Mouse (Mus musculus): ENCODE measurements around the gene Ndc1. TPM values are rescaled to one million over a fixed set of nuclear protein-coding genes. Genes with fewer than 3 reads are reported as not detected.
A peak's percentile ranks its signal among the peaks of the same experiment; 100 is the strongest.

Gene Ndc1
- polyA plus RNA-seq, 1 experiment = 17.2 TPM

GRCm38 (mm10) chr4:107436476-107436875, 68.9 kb downstream of the Ndc1 start:
- WGBS = 85% methylated on average over 7 of the region's 7 CpGs
- H3K4me3 ChIP-seq (replicated peaks; ENCODE audit: control insufficient read depth, low read depth, low read length) = no peak overlapping the region
- no peaks in the 10 kb centered on the region for H3K4me1 ChIP-seq (ENCODE audit: control insufficient read depth, insufficient read depth, low read length)
- no peak overlapping the region for H3K27ac ChIP-seq (ENCODE audit: control insufficient read depth, insufficient read depth, low read depth, low read length, poor library complexity)
- TF ChIP-seq POLR2A (IDR thresholded peaks at IDR 0.05; ENCODE audit: borderline replicate concordance, control insufficient read depth, low read depth, low read length) (no peak), CTCF (IDR thresholded peaks at IDR 0.05; ENCODE audit: control insufficient read depth, insufficient read depth, low read length) (no peak)

GRCm38 (mm10) chr4:107438741-107439140, 71.2 kb downstream of the Ndc1 start:
- no peak overlapping the region for H3K27ac ChIP-seq (ENCODE audit: control insufficient read depth, insufficient read depth, low read depth, low read length, poor library complexity)
- H3K4me1 ChIP-seq (ENCODE audit: control insufficient read depth, insufficient read depth, low read length) = no peaks in the 10 kb centered on the region
- WGBS = 86% methylated on average over 8 of the region's 8 CpGs
- TF ChIP-seq CTCF (IDR thresholded peaks at IDR 0.05; ENCODE audit: control insufficient read depth, insufficient read depth, low read length) (no peak), POLR2A (IDR thresholded peaks at IDR 0.05; ENCODE audit: borderline replicate concordance, control insufficient read depth, low read depth, low read length) (no peak)
- H3K4me3 ChIP-seq (replicated peaks; ENCODE audit: control insufficient read depth, low read depth, low read length) = no peak overlapping the region

DNA sequence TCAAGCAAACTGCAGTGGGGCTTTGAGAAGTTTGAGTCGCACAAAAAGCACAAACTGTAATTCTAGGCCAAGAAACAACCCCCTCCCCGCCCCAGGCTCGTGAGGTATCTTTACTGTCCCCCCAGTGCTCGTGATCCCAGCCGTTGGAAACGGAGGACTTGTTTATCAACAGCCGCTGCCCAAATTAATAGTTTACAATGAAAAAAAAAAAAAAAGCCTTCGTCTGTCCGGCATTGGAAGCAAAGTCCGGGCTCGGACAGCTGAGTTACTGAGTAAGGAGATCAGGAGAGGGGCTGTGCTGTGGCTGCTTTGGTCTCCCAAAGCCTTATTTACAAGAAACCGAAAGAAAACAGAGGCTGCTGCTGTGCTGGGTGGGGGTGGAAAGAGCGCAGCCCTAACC, 72.7 kb downstream of the Ndc1 start:
- no peaks in the 10 kb centered on the region for H3K4me1 ChIP-seq (ENCODE audit: control insufficient read depth, insufficient read depth, low read length)
- no peak overlapping the region for H3K27ac ChIP-seq (ENCODE audit: control insufficient read depth, insufficient read depth, low read depth, low read length, poor library complexity)
- WGBS = 22% methylated on average over 13 of the region's 13 CpGs
- TF ChIP-seq CTCF (IDR thresholded peaks at IDR 0.05; ENCODE audit: control insufficient read depth, insufficient read depth, low read length) = no peak
- TF ChIP-seq POLR2A (IDR thresholded peaks at IDR 0.05; ENCODE audit: borderline replicate concordance, control insufficient read depth, low read depth, low read length) = no peak
- no peak overlapping the region for H3K4me3 ChIP-seq (replicated peaks; ENCODE audit: control insufficient read depth, low read depth, low read length)

- TF ChIP-seq POLR2A (IDR thresholded peaks at IDR 0.05; ENCODE audit: borderline replicate concordance, control insufficient read depth, low read depth, low read length) (no peak), CTCF (IDR thresholded peaks at IDR 0.05; ENCODE audit: control insufficient read depth, insufficient read depth, low read length) (no peak)
- H3K27ac ChIP-seq (ENCODE audit: control insufficient read depth, insufficient read depth, low read depth, low read length, poor library complexity) = no peak overlapping the region
- 78% methylated on average over 11 of the region's 11 CpGs for WGBS
- H3K4me1 ChIP-seq (ENCODE audit: control insufficient read depth, insufficient read depth, low read length) = no peaks in the 10 kb centered on the region
- no peak overlapping the region for H3K4me3 ChIP-seq (replicated peaks; ENCODE audit: control insufficient read depth, low read depth, low read length)
Measured at GRCm38 (mm10) chr4:107442288-107442687, 74.7 kb downstream of the Ndc1 start.

GRCm38 (mm10) chr4:107442891-107443483, 75.4 kb downstream of the Ndc1 start:
- Histone ChIP-seq H3K27ac (ENCODE audit: control insufficient read depth, insufficient read depth, low read depth, low read length, poor library complexity) (no peak overlapping the region), H3K4me1 (ENCODE audit: control insufficient read depth, insufficient read depth, low read length) (no peaks in the 10 kb centered on the region), H3K4me3 (replicated peaks; ENCODE audit: control insufficient read depth, low read depth, low read length) (no peak overlapping the region)
- WGBS = 78% methylated on average over 16 of the region's 16 CpGs
- no peak for TF ChIP-seq POLR2A (IDR thresholded peaks at IDR 0.05; ENCODE audit: borderline replicate concordance, control insufficient read depth, low read depth, low read length)
- no peak for TF ChIP-seq CTCF (IDR thresholded peaks at IDR 0.05; ENCODE audit: control insufficient read depth, insufficient read depth, low read length)

DNA sequence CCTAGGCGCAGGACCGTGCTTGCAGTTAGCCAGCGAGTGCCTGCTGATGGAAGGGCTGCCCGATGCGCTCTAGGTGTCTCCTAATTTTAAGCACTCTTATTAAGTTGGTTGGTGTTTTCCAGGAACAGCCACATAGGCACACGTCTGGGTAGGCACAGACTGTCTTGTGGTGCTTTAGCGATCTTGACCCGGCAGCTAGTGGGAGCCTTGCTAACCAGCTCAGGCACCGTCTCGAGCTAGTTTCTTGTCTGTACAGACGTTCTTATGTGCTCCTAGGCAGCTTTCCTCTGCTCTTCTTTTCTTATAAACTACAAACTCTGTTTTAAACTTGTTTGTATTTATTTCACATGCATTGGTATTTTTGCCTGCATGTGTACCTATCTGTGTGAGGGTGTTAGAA, 76.0 kb downstream of the Ndc1 start:
- Histone ChIP-seq H3K27ac (ENCODE audit: control insufficient read depth, insufficient read depth, low read depth, low read length, poor library complexity) (no peak overlapping the region), H3K4me1 (ENCODE audit: control insufficient read depth, insufficient read depth, low read length) (no peaks in the 10 kb centered on the region), H3K4me3 (replicated peaks; ENCODE audit: control insufficient read depth, low read depth, low read length) (no peak overlapping the region)
- TF ChIP-seq CTCF (IDR thresholded peaks at IDR 0.05; ENCODE audit: control insufficient read depth, insufficient read depth, low read length) = no peak
- no peak for TF ChIP-seq POLR2A (IDR thresholded peaks at IDR 0.05; ENCODE audit: borderline replicate concordance, control insufficient read depth, low read depth, low read length)
- WGBS = 82% methylated on average over 11 of the region's 11 CpGs

DNA sequence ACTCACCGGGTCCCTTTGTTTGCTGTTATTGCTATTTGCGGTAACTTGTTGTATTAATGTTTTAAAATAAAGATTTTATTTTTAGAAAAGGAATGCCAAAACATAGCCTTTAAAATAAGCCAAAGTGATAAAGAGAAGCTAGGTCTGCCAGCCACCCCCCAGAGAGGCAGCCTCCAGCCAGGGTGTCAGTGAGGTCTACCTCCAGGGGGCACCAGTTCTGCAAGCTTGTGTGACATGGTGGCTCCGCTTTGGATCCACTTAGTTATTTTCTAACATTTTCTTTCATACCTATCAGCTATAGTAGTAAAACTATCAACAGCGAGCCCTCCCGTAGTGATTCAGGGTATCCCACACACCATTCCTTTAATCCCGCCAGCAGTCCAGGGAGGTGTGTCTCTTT, 80.9 kb downstream of the Ndc1 start:
- WGBS = 83% methylated on average over 6 of the region's 6 CpGs

GRCm38 (mm10) chr4:107449519-107449918, 81.9 kb downstream of the Ndc1 start:
- H3K27ac ChIP-seq (ENCODE audit: control insufficient read depth, insufficient read depth, low read depth, low read length, poor library complexity) = no peak overlapping the region
- no peaks in the 10 kb centered on the region for H3K4me1 ChIP-seq (ENCODE audit: control insufficient read depth, insufficient read depth, low read length)
- H3K4me3 ChIP-seq (replicated peaks; ENCODE audit: control insufficient read depth, low read depth, low read length) = no peak overlapping the region
- WGBS = 84% methylated on average over 13 of the region's 13 CpGs
- TF ChIP-seq POLR2A (IDR thresholded peaks at IDR 0.05; ENCODE audit: borderline replicate concordance, control insufficient read depth, low read depth, low read length) (no peak), CTCF (IDR thresholded peaks at IDR 0.05; ENCODE audit: control insufficient read depth, insufficient read depth, low read length) (no peak)

More for the DNA sequence above, 80.9 kb downstream of the Ndc1 start:
- no peak overlapping the region for H3K27ac ChIP-seq (ENCODE audit: control insufficient read depth, insufficient read depth, low read depth, low read length, poor library complexity)
- TF ChIP-seq CTCF (IDR thresholded peaks at IDR 0.05; ENCODE audit: control insufficient read depth, insufficient read depth, low read length) (peak; percentile 13; the same call in 1 of the 2 replicates), POLR2A (IDR thresholded peaks at IDR 0.05; ENCODE audit: borderline replicate concordance, control insufficient read depth, low read depth, low read length) (no peak)
- H3K4me1 ChIP-seq (ENCODE audit: control insufficient read depth, insufficient read depth, low read length) = no peaks in the 10 kb centered on the region
- no peak overlapping the region for H3K4me3 ChIP-seq (replicated peaks; ENCODE audit: control insufficient read depth, low read depth, low read length)
